In genomic region chr16:32523462-32524243, GRCm38 (mm10) we compare ENCODE assay signal across 9 mouse cellular contexts. TPM values are rescaled to one million over a fixed set of nuclear protein-coding genes. Genes with fewer than 3 reads are reported as not detected.
DNase-seq lines count a peak whose midpoint lies in the region; ATAC-seq and TF ChIP-seq lines count a peak whose summit lies in the region.
"Had no signal": no experiment of that assay in that cellular context is flagged by ENCODE, and none has a peak within 500 bp of the region (broad histone marks: within the 10 kb centered on the region; RNA-seq: fewer than 3 reads in every experiment).

No protein-coding gene starts in this region.

- H3K9ac ChIP-seq in liver, adult 2 months (ENCODE audit: low read depth, low read length): no peak overlapping the region
- no peak overlapping the region for H3K9ac ChIP-seq in hindbrain, embryonic 16.5 days (ENCODE audit: low read depth, low read length)
- H3K9ac ChIP-seq: limb, embryonic 12.5 days had no signal

- H3K27ac ChIP-seq in liver, adult 2 months (replicated peaks; ENCODE audit: insufficient read depth, low read depth, low read length): no peak overlapping the region
- no peak overlapping the region for H3K27ac ChIP-seq in hindbrain, embryonic 16.5 days (ENCODE audit: low read depth, low read length)
- H3K27ac ChIP-seq in thymus, adult 2 months (ENCODE audit: control insufficient read depth, insufficient read depth, low read length): no peak overlapping the region
- H3K27ac ChIP-seq: limb, embryonic 12.5 days had no signal

- H3K4me2 ChIP-seq in hindbrain, embryonic 16.5 days (ENCODE audit: low read length): no peak overlapping the region
- H3K4me2 ChIP-seq: limb, embryonic 12.5 days had no signal

- H3K27me3 ChIP-seq in liver, adult 2 months (ENCODE audit: control insufficient read depth, insufficient read depth, low read length): no peaks in the 10 kb centered on the region
- no peaks in the 10 kb centered on the region for H3K27me3 ChIP-seq in hindbrain, embryonic 16.5 days (replicated peaks; ENCODE audit: control insufficient read depth, insufficient read depth, low read length)
- H3K27me3 ChIP-seq in thymus, adult 2 months (ENCODE audit: control insufficient read depth, insufficient read depth, low read length): no peaks in the 10 kb centered on the region
- H3K27me3 ChIP-seq: limb, embryonic 12.5 days had no signal

- H3K4me3 ChIP-seq in liver, adult 2 months (ENCODE audit: insufficient read depth, low read depth, low read length): no peak overlapping the region
- no peak overlapping the region for H3K4me3 ChIP-seq in hindbrain, embryonic 16.5 days (ENCODE audit: low read length)
- no peak overlapping the region for H3K4me3 ChIP-seq in thymus, adult 2 months (ENCODE audit: control insufficient read depth, insufficient read depth, low read length)
- H3K4me3 ChIP-seq: limb, embryonic 12.5 days had no signal

- no peak for TF ChIP-seq POLR2A in liver, adult 2 months (IDR thresholded peaks at IDR 0.05; ENCODE audit: extremely low read depth, insufficient read depth, low read length)
- TF ChIP-seq POLR2A in thymus, adult 2 months (IDR thresholded peaks at IDR 0.05; ENCODE audit: control insufficient read depth, extremely low read depth, insufficient read depth, low read length, poor library complexity): no peak

- peak; percentile 68 for DNase-seq in liver, adult 2 months (ENCODE audit: extremely low read depth, low read depth, low spot score)
- DNase-seq in liver: no peak
- DNase-seq in adrenal gland, postnatal 25 days: peak; percentile 87
- peak; percentile 61 to 75 for DNase-seq in gastrocnemius, adult 8-10 months (ENCODE audit: low spot score in 2 of 2)
- DNase-seq in lung, postnatal 25 days (ENCODE audit: low spot score): peak; percentile 44
- no peak for DNase-seq in thymus, adult 2 months

- H3K9me3 ChIP-seq in hindbrain, embryonic 16.5 days (ENCODE audit: control insufficient read depth, low read length): no peaks in the 10 kb centered on the region
- H3K9me3 ChIP-seq: limb, embryonic 12.5 days had no signal

- WGBS in liver, adult 2 months: 49% methylated on average over 8 of the region's 8 CpGs
- WGBS in hindbrain, embryonic 16.5 days: 60% methylated on average over 8 of the region's 8 CpGs
- WGBS in thymus, adult 2 months: 59% methylated on average over 8 of the region's 8 CpGs

- peaks cover 7% of the 10 kb centered on the region for H3K4me1 ChIP-seq in liver, adult 2 months (ENCODE audit: control insufficient read depth, insufficient read depth, low read length)
- H3K4me1 ChIP-seq in hindbrain, embryonic 16.5 days (ENCODE audit: control insufficient read depth, insufficient read depth, low read depth, low read length): peaks cover 8% of the 10 kb centered on the region
- H3K4me1 ChIP-seq in thymus, adult 2 months (replicated peaks; ENCODE audit: control insufficient read depth, insufficient read depth, low read length): peaks cover 51% of the 10 kb centered on the region

- ATAC-seq in hindbrain, embryonic 16.5 days: peak; percentile 77
- no peak for ATAC-seq in megakaryocyte-erythroid progenitor cell, adult 5-6 weeks (replicated peaks; ENCODE audit: low FRiP score, low TSS enrichment, poor library complexity, severe bottlenecking)

- no peaks in the 10 kb centered on the region for H3K79me2 ChIP-seq in liver, adult 2 months (ENCODE audit: control insufficient read depth, insufficient read depth, low read length)

- H3K36me3 ChIP-seq in liver, adult 2 months (ENCODE audit: control insufficient read depth, insufficient read depth, low read length): no peaks in the 10 kb centered on the region
- H3K36me3 ChIP-seq in hindbrain, embryonic 16.5 days (ENCODE audit: control insufficient read depth, insufficient read depth, low read length): no peaks in the 10 kb centered on the region
- H3K36me3 ChIP-seq in thymus, adult 2 months (ENCODE audit: control insufficient read depth, insufficient read depth, low read length): no peaks in the 10 kb centered on the region
- H3K36me3 ChIP-seq: limb, embryonic 12.5 days had no signal

- TF ChIP-seq CTCF in liver, adult 2 months (IDR thresholded peaks at IDR 0.05; ENCODE audit: low read depth, low read length): no peak
- TF ChIP-seq CTCF in thymus, adult 2 months (IDR thresholded peaks at IDR 0.05; ENCODE audit: borderline replicate concordance, control insufficient read depth, extremely low read depth, insufficient read depth, low read length, poor library complexity): no peak

RNA-seq across cellular contexts. Expression of gene Zdhhc19, which starts 27.6 kb away (rescaled TPM):
- not detected in 2 replicates for total RNA-seq in liver, adult 2 months (2014; rRNA removed)
- polyA plus RNA-seq in liver, adult 2 months (2012; rRNA removed): not detected in 2 replicates
- total RNA-seq in adrenal gland, postnatal 25 days (2021): not detected in 2 replicates
- total RNA-seq in gastrocnemius, adult 8-10 months (2022): not detected
- polyA plus RNA-seq in hindbrain, embryonic 16.5 days (2015; fragmentation: Nextera tagmentation; extraction: Ambion mirVana): not detected in 2 replicates
- total RNA-seq in megakaryocyte-erythroid progenitor cell, adult 5-6 weeks (2014; fragmentation: Nextera tagmentation): 1.2 TPM in 1 of 2 replicates, not detected in the other
- total RNA-seq in megakaryocyte-erythroid progenitor cell, adult 5-6 weeks (2017): not detected in 2 replicates
- not detected in 2 replicates for polyA plus RNA-seq in thymus, adult 2 months (2012; rRNA removed)
- polyA plus RNA-seq: limb, embryonic 12.5 days had no signal

RNA-seq across cellular contexts. Expression of gene Slc51a, which starts 36.0 kb away (rescaled TPM):
- not detected in 2 replicates for total RNA-seq in liver, adult 2 months (2014; rRNA removed)
- polyA plus RNA-seq in liver, adult 2 months (2012; rRNA removed): 0.06 TPM in 1 of 2 replicates, not detected in the other
- not detected in 2 replicates for total RNA-seq in adrenal gland, postnatal 25 days (2021)
- total RNA-seq in gastrocnemius, adult 8-10 months (2022): not detected
- 0.19 TPM in 1 of 2 replicates, not detected in the other for polyA plus RNA-seq in hindbrain, embryonic 16.5 days (2015; fragmentation: Nextera tagmentation; extraction: Ambion mirVana)
- 2.7 TPM in 1 of 2 replicates, not detected in the other for total RNA-seq in megakaryocyte-erythroid progenitor cell, adult 5-6 weeks (2014; fragmentation: Nextera tagmentation)
- total RNA-seq in megakaryocyte-erythroid progenitor cell, adult 5-6 weeks (2017): 0.53 and 1.3 TPM in 2 replicates
- polyA plus RNA-seq in thymus, adult 2 months (2012; rRNA removed): 1.3 and 1.5 TPM in 2 replicates

Comparison
In these comparisons a context has a peak if more than half of its experiments do, and no peak if none do; other contexts are left out.
1. DNase-seq: peak in liver, adult 2 months (single experiment), adrenal gland, postnatal 25 days (single experiment), gastrocnemius, adult 8-10 months (2 of 2) and lung, postnatal 25 days (single experiment); none in liver (single experiment) and thymus, adult 2 months (single experiment).